Mouse (Mus musculus): ENCODE data around the gene Ccdc117. TPM values are rescaled to one million over a fixed set of nuclear protein-coding genes. Genes with fewer than 3 reads are reported as not detected.

The Ccdc117 gene
- total and polyA plus RNA-seq, 2 experiments from 2014 or later, result 6.1 to 8.2 TPM

GRCm38 (mm10) chr11:5517346-5517745 lies 24.6 kb downstream of the Ccdc117 start:
- TF ChIP-seq CTCF (IDR thresholded peaks at IDR 0.05), result no peak
- H3K4me2 ChIP-seq (ENCODE audit: low read depth, low read length, poor library complexity, severe bottlenecking), result no peak overlapping the region
- ATAC-seq (ENCODE audit: low FRiP score) (no peak), DNase-seq (ENCODE audit: low spot score) (no peak)
- 81% methylated on average over 6 of the region's 6 CpGs for WGBS
- H3K4me1 ChIP-seq (ENCODE audit: insufficient read depth, low read length), result no peaks in the 10 kb centered on the region; the same call in 1 of the 2 replicates
- no peaks in the 10 kb centered on the region for H3K36me3 ChIP-seq (ENCODE audit: insufficient read depth, low read length)
- no peak overlapping the region for H3K4me3 ChIP-seq (ENCODE audit: low read depth, low read length)
- no peak overlapping the region for H3K9ac ChIP-seq (replicated peaks; ENCODE audit: low read length, poor library complexity, severe bottlenecking)
- H3K27me3 ChIP-seq (ENCODE audit: insufficient read depth, low read length), result no peaks in the 10 kb centered on the region
- no peak overlapping the region for H3K27ac ChIP-seq (ENCODE audit: low read depth, low read length)
- no peaks in the 10 kb centered on the region for H3K9me3 ChIP-seq (ENCODE audit: low read length)

- Histone ChIP-seq H3K9ac (replicated peaks; ENCODE audit: low read length, poor library complexity, severe bottlenecking) (no peak overlapping the region), H3K9me3 (ENCODE audit: low read length) (no peaks in the 10 kb centered on the region), H3K27me3 (ENCODE audit: insufficient read depth, low read length) (no peaks in the 10 kb centered on the region), H3K4me2 (ENCODE audit: low read depth, low read length, poor library complexity, severe bottlenecking) (no peak overlapping the region), H3K4me1 (ENCODE audit: insufficient read depth, low read length) (no peaks in the 10 kb centered on the region), H3K36me3 (ENCODE audit: insufficient read depth, low read length) (no peaks in the 10 kb centered on the region), H3K4me3 (ENCODE audit: low read depth, low read length) (no peak overlapping the region), H3K27ac (ENCODE audit: low read depth, low read length) (no peak overlapping the region)
- DNase-seq (ENCODE audit: low spot score) (no peak), ATAC-seq (ENCODE audit: low FRiP score) (no peak)
- 92% methylated on average over 14 of the region's 14 CpGs for whole genome bisulfite sequencing
- TF ChIP-seq CTCF (IDR thresholded peaks at IDR 0.05), result no peak
These were observed 25.4 kb downstream of the Ccdc117 start for GRCm38 (mm10) chr11:5516617-5517016.

- TF ChIP-seq CTCF (IDR thresholded peaks at IDR 0.05), result no peak
- no peak for ATAC-seq (ENCODE audit: low FRiP score)
- Histone ChIP-seq H3K27me3 (ENCODE audit: insufficient read depth, low read length) (no peaks in the 10 kb centered on the region), H3K36me3 (ENCODE audit: insufficient read depth, low read length) (no peaks in the 10 kb centered on the region), H3K27ac (ENCODE audit: low read depth, low read length) (no peak overlapping the region), H3K4me1 (ENCODE audit: insufficient read depth, low read length) (no peaks in the 10 kb centered on the region), H3K4me2 (ENCODE audit: low read depth, low read length, poor library complexity, severe bottlenecking) (no peak overlapping the region), H3K9me3 (ENCODE audit: low read length) (no peaks in the 10 kb centered on the region), H3K4me3 (ENCODE audit: low read depth, low read length) (no peak overlapping the region), H3K9ac (replicated peaks; ENCODE audit: low read length, poor library complexity, severe bottlenecking) (no peak overlapping the region)
- DNase-seq (ENCODE audit: low spot score), result no peak
- 76% methylated on average over 7 of the region's 7 CpGs for WGBS
These were observed 25.8 kb downstream of the Ccdc117 start for GRCm38 (mm10) chr11:5516151-5516550.

GRCm38 (mm10) chr11:5515655-5516054 lies 26.3 kb downstream of the Ccdc117 start:
- Histone ChIP-seq H3K9me3 (ENCODE audit: low read length) (no peaks in the 10 kb centered on the region), H3K4me1 (ENCODE audit: insufficient read depth, low read length) (no peaks in the 10 kb centered on the region), H3K36me3 (ENCODE audit: insufficient read depth, low read length) (no peaks in the 10 kb centered on the region), H3K27me3 (ENCODE audit: insufficient read depth, low read length) (no peaks in the 10 kb centered on the region), H3K4me2 (ENCODE audit: low read depth, low read length, poor library complexity, severe bottlenecking) (no peak overlapping the region), H3K4me3 (ENCODE audit: low read depth, low read length) (no peak overlapping the region), H3K9ac (replicated peaks; ENCODE audit: low read length, poor library complexity, severe bottlenecking) (no peak overlapping the region), H3K27ac (ENCODE audit: low read depth, low read length) (no peak overlapping the region)
- no peak for DNase-seq (ENCODE audit: low spot score)
- no peak for ATAC-seq (ENCODE audit: low FRiP score)
- TF ChIP-seq CTCF (IDR thresholded peaks at IDR 0.05), result no peak
- WGBS, result 78% methylated on average over 6 of the region's 6 CpGs

GRCm38 (mm10) chr11:5515196-5515595 lies 26.8 kb downstream of the Ccdc117 start:
- ATAC-seq (ENCODE audit: low FRiP score) (no peak), DNase-seq (ENCODE audit: low spot score) (no peak)
- no peak overlapping the region for H3K4me2 ChIP-seq (ENCODE audit: low read depth, low read length, poor library complexity, severe bottlenecking)
- H3K36me3 ChIP-seq (ENCODE audit: insufficient read depth, low read length), result no peaks in the 10 kb centered on the region
- no peak overlapping the region for H3K27ac ChIP-seq (ENCODE audit: low read depth, low read length)
- no peak for TF ChIP-seq CTCF (IDR thresholded peaks at IDR 0.05)
- no peak overlapping the region for H3K4me3 ChIP-seq (ENCODE audit: low read depth, low read length)
- 86% methylated on average over 6 of the region's 6 CpGs for WGBS
- H3K9ac ChIP-seq (replicated peaks; ENCODE audit: low read length, poor library complexity, severe bottlenecking), result no peak overlapping the region
- no peaks in the 10 kb centered on the region for H3K27me3 ChIP-seq (ENCODE audit: insufficient read depth, low read length)
- no peaks in the 10 kb centered on the region for H3K4me1 ChIP-seq (ENCODE audit: insufficient read depth, low read length)
- H3K9me3 ChIP-seq (ENCODE audit: low read length), result no peaks in the 10 kb centered on the region

- Histone ChIP-seq H3K27me3 (ENCODE audit: insufficient read depth, low read length) (no peaks in the 10 kb centered on the region), H3K4me3 (ENCODE audit: low read depth, low read length) (no peak overlapping the region), H3K36me3 (ENCODE audit: insufficient read depth, low read length) (no peaks in the 10 kb centered on the region), H3K9ac (replicated peaks; ENCODE audit: low read length, poor library complexity, severe bottlenecking) (no peak overlapping the region), H3K4me2 (ENCODE audit: low read depth, low read length, poor library complexity, severe bottlenecking) (no peak overlapping the region), H3K4me1 (ENCODE audit: insufficient read depth, low read length) (no peaks in the 10 kb centered on the region), H3K9me3 (ENCODE audit: low read length) (no peaks in the 10 kb centered on the region), H3K27ac (ENCODE audit: low read depth, low read length) (no peak overlapping the region)
- TF ChIP-seq CTCF (IDR thresholded peaks at IDR 0.05), result no peak
- 95% methylated on average over 4 of the region's 4 CpGs for WGBS
- ATAC-seq (ENCODE audit: low FRiP score), result no peak
- no peak for DNase-seq (ENCODE audit: low spot score)
These were observed 27.9 kb downstream of the Ccdc117 start for GRCm38 (mm10) chr11:5514091-5514490.

Data from midbrain, postnatal 0 days (tissue).